Mouse (Mus musculus): ENCODE data around the gene Mymx.

DNA sequence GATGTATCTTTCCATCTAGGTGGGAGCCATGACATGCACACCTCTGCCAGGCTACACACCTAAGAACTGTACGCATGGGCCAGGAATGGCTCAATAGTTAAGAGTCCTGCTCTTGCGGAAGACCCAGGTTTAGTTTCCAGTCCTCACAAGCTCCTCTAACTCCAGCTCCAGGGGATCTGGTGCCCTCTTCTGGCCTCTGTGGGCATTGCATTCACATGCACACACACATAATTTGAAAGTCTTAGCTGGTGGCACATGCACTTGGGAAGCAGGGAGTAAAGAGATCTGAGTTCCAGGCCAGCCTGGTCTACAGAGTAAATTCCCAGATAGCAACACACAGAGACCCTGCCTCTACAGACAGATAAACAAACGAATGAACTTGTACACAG lies 15.5 kb downstream of the Mymx start:
- TF ChIP-seq POLR2A (IDR thresholded peaks at IDR 0.05; ENCODE audit: low read depth, low read length) (no peak), CTCF (IDR thresholded peaks at IDR 0.05; ENCODE audit: extremely low read depth, insufficient read length, insufficient replicate concordance, low read depth, low read length) (peak; percentile 22; the same call in 1 of the 2 replicates)

Measured in small intestine, adult 2 months (tissue).